Mouse (Mus musculus) myocyte (in vitro differentiated cells): ENCODE measurements around the gene R3hcc1l.

Experiments used
- MYOG ChIP-seq, 3 experiments: IDR thresholded peaks; one replicate each; pipeline ENCODE4 v1.6.1; 2011; ENCODE audit warnings: control low read depth in 2 of 3, low read depth in 2 of 3, mild to moderate bottlenecking in 2 of 3; ENCODE audit not compliant: insufficient read length in 2 of 3, control insufficient read depth in 1 of 3, insufficient read depth in 1 of 3
- POLR2A ChIP-seq: IDR thresholded peaks from one replicate; pipeline ENCODE4 v1.6.1; 2011; ENCODE audit warnings: low read depth, mild to moderate bottlenecking, control low read depth, moderate library complexity; ENCODE audit not compliant: insufficient read length

DNA sequence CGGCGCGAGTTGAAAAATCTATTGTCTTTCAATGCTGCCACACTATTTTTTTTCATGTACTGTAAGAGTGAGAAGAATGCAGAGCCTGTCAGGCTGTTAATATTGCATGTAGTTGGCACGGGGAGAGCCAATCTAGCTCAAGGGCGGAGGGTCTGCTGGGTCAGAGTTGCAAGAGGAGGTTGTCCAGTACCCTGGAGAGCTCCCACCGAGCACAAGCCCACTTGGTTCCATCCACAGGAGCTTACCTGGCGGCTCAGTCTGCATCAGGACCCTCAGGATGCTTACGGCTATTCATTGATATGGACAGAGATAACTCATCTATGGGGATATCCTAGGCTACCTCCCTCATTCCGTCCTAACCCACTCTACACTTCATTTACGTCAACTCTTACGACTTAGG, 118.1 kb downstream of the R3hcc1l start:
- TF ChIP-seq POLR2A (no peak), MYOG (IDR thresholded peaks at IDR 0.05; ENCODE audit: control insufficient read depth in 1 of 3, insufficient read depth in 1 of 3, insufficient read length in 2 of 3, low read depth in 2 of 3) (no peak)
